Mouse (Mus musculus) limb, embryonic 14.5 days (tissue): ENCODE results near the gene Gne. TPM values are rescaled to one million over a fixed set of nuclear protein-coding genes. Genes with fewer than 3 reads are reported as not detected.

Source experiments
- ATAC-seq: fragments of 200-750 bp; cut with Nextera tagmentation; 2 replicates; pipeline ENCODE4 v1.8.0; 2017; ENCODE audit warnings: low read depth, moderate number of reproducible peaks, moderate TSS enrichment; ENCODE audit not compliant: low FRiP score
- DNase-seq: peaks from one replicate; pipeline ENCODE4 v3.0.0-alpha.2; 2015; ENCODE audit warnings: low spot score
- H3K27ac ChIP-seq: fragments of 300-500 bp; sonication (generic); replicated peaks from 2 replicates; pipeline ENCODE4 v1.5.1; 2014; ENCODE audit warnings: low read depth, mild to moderate bottlenecking, low read length, moderate library complexity, mixed read lengths
- H3K27me3 ChIP-seq: fragments of 300-500 bp; sonication (generic); 2 replicates; pipeline ENCODE4 v1.6.1; 2014; ENCODE audit warnings: low read length, mixed read lengths; ENCODE audit not compliant: control insufficient read depth, insufficient read depth
- H3K36me3 ChIP-seq: fragments of 300-500 bp; sonication (generic); 2 replicates; pipeline ENCODE4 v1.6.1; 2014; ENCODE audit warnings: mild to moderate bottlenecking, low read length, moderate library complexity, mixed read lengths; ENCODE audit not compliant: control insufficient read depth, insufficient read depth
- H3K4me1 ChIP-seq: fragments of 300-500 bp; sonication (generic); 2 replicates; pipeline ENCODE4 v1.6.1; 2014; ENCODE audit warnings: antibody characterized with exemption, low read length, mixed read lengths; ENCODE audit not compliant: control insufficient read depth, insufficient read depth
- H3K4me2 ChIP-seq: fragments of 300-500 bp; sonication (generic); replicated peaks from 2 replicates; pipeline ENCODE4 v1.6.1; 2014; ENCODE audit warnings: low read depth, mild to moderate bottlenecking, low read length, moderate library complexity; ENCODE audit not compliant: severe bottlenecking
- H3K4me3 ChIP-seq: fragments of 300-500 bp; sonication (generic); replicated peaks from 2 replicates; pipeline ENCODE4 v1.5.1; 2014; ENCODE audit warnings: low read length
- H3K9ac ChIP-seq: fragments of 300-500 bp; sonication (generic); 2 replicates; pipeline ENCODE4 v1.6.1; 2014; ENCODE audit warnings: mild to moderate bottlenecking, low read depth, low read length, moderate library complexity; ENCODE audit not compliant: severe bottlenecking
- H3K9me3 ChIP-seq: fragments of 300-500 bp; sonication (generic); 2 replicates; pipeline ENCODE4 v1.6.1; 2016; ENCODE audit warnings: low read length; ENCODE audit not compliant: control insufficient read depth
- POLR2A ChIP-seq: fragments of 200-500 bp; IDR thresholded peaks from 2 replicates; pipeline ENCODE4 v1.8.0; 2012; ENCODE audit warnings: inconsistent platforms, mild to moderate bottlenecking, moderate library complexity, borderline replicate concordance; ENCODE audit not compliant: insufficient read depth, insufficient read length; ENCODE audit errors: extremely low read depth
- WGBS: fragments of 180-500 bp; shearing (Covaris S2); extraction: QIAGEN DNeasy Blood & Tissue Kit; methylation state at CpG from one replicate; pipeline ENCODE4 v1.1.7; 2014; 5-methylcytosine and 5-hydroxymethylcytosine counted together
- polyA plus RNA-seq, 2 experiments: library from polyadenylated mRNA; depleted of rRNA in 1 of 2; stranded (reverse) in 1 of 2; unstranded in 1 of 2; fragments of >200 nt; fragmentation: Nextera tagmentation in 1 of 2; extraction: Ambion mirVana in 1 of 2; gene quantifications; 2 replicates each; pipeline versions ENCODE4 v1.2.1 to v1.2.3; 2012 to 2014

Gne gene
- polyA plus RNA-seq, 2 experiments, result 13.8 to 27.8 TPM

DNA sequence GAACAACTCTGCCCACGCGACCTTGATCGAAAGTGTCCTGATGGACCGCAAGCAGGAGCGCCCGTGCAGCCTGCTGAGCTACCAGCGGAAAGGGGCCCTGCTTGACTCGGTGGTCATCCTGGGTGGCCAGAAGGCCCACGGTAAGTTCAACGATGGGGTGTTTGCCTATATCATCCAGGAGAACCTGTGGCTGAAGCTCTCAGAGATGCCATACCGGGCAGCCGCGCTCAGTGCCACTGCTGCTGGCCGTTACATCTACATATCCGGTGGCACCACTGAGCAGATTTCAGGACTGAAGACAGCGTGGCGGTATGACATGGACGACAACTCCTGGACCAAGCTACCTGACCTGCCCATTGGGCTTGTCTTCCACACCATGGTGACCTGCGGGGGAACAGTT, 99.7 kb downstream of the Gne start:
- Histone ChIP-seq H3K9ac (no peak overlapping the region), H3K36me3 (no peaks in the 10 kb centered on the region), H3K27ac (no peak overlapping the region), H3K4me3 (no peak overlapping the region), H3K27me3 (no peaks in the 10 kb centered on the region), H3K9me3 (no peaks in the 10 kb centered on the region), H3K4me2 (no peak overlapping the region), H3K4me1 (peaks cover 16% of the 10 kb centered on the region; the same call in 1 of the 2 replicates)
- DNase-seq (no peak), ATAC-seq (no peak)
- no peak for TF ChIP-seq POLR2A
- WGBS, result 92% methylated on average over 19 of the region's 19 CpGs

Other genes with a start within 250 kb of the Gne start
- 0.03 and 0.04 TPM in 2 replicates for gene Olfr157, start 244.0 kb downstream of the Gne start, polyA plus RNA-seq (2012; rRNA removed)
- gene Olfr157, start 244.0 kb downstream of the Gne start, polyA plus RNA-seq (2014; fragmentation: Nextera tagmentation; extraction: Ambion mirVana), result not detected in 2 replicates
- not detected in 2 replicates for gene Olfr155, start 232.6 kb downstream of the Gne start, polyA plus RNA-seq (2012; rRNA removed)
- not detected in 2 replicates for gene Olfr155, start 232.6 kb downstream of the Gne start, polyA plus RNA-seq (2014; fragmentation: Nextera tagmentation; extraction: Ambion mirVana)
- gene Reck, start 208.6 kb downstream of the Gne start, polyA plus RNA-seq (2012; rRNA removed), result 66.2 and 72.1 TPM in 2 replicates
- gene Reck, start 208.6 kb downstream of the Gne start, polyA plus RNA-seq (2014; fragmentation: Nextera tagmentation; extraction: Ambion mirVana), result 49.0 and 50.0 TPM in 2 replicates
- gene Glipr2, start 126.8 kb downstream of the Gne start, polyA plus RNA-seq (2012; rRNA removed), result 67.0 and 71.9 TPM in 2 replicates
- gene Glipr2, start 126.8 kb downstream of the Gne start, polyA plus RNA-seq (2014; fragmentation: Nextera tagmentation; extraction: Ambion mirVana), result 108 and 121 TPM in 2 replicates
- 0.36 and 0.44 TPM in 2 replicates for gene Ccin, start 100.7 kb downstream of the Gne start, polyA plus RNA-seq (2012; rRNA removed)
- gene Ccin, start 100.7 kb downstream of the Gne start, polyA plus RNA-seq (2014; fragmentation: Nextera tagmentation; extraction: Ambion mirVana), result 0.10 TPM in 1 of 2 replicates, not detected in the other
- gene Clta, start 79.7 kb downstream of the Gne start, polyA plus RNA-seq (2012; rRNA removed), result 278 and 361 TPM in 2 replicates
- gene Clta, start 79.7 kb downstream of the Gne start, polyA plus RNA-seq (2014; fragmentation: Nextera tagmentation; extraction: Ambion mirVana), result 252 and 264 TPM in 2 replicates
- gene Rnf38, start 149.6 kb upstream of the Gne start, polyA plus RNA-seq (2012; rRNA removed), result 107 and 164 TPM in 2 replicates
- gene Rnf38, start 149.6 kb upstream of the Gne start, polyA plus RNA-seq (2014; fragmentation: Nextera tagmentation; extraction: Ambion mirVana), result 26.8 and 29.3 TPM in 2 replicates
- gene Melk, start 216.7 kb upstream of the Gne start, polyA plus RNA-seq (2012; rRNA removed), result 20.7 and 22.8 TPM in 2 replicates
- 29.9 and 31.0 TPM in 2 replicates for gene Melk, start 216.7 kb upstream of the Gne start, polyA plus RNA-seq (2014; fragmentation: Nextera tagmentation; extraction: Ambion mirVana)